Mouse (Mus musculus) liver, adult 2 months (tissue): ENCODE measurements around the gene Vsig8.

Experiments
- CTCF ChIP-seq: fragments of 200-500 bp; IDR thresholded peaks from 2 replicates; pipeline ENCODE4 v1.5.1; 2011; ENCODE audit warnings: low read depth, low read length, control low read depth
- POLR2A ChIP-seq: fragments of 200-500 bp; IDR thresholded peaks from 2 replicates; pipeline ENCODE4 v1.6.1; 2011; ENCODE audit warnings: low read length, control low read depth; ENCODE audit not compliant: insufficient read depth; ENCODE audit errors: extremely low read depth

DNA sequence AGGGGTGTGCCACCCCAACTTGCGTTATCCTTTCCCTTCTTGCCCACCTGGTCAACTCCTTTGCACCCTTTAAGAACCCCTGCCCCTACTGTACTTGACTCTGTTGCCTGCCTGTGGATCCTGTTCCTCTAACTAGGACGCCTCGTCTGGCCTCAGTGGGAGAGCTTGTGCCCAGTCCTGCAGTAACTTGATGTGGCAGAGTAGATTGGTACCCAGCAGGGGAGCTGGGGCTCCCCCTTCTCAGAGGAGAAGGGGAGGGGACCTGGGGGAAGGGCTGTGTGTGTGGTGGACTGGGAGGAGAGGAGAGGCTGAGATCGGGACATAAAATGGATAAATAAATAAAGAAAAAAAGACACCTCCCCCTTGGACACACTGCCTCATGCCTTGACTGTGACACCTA is 29.3 kb downstream of the Vsig8 start:
- no peak for TF ChIP-seq CTCF
- no peak for TF ChIP-seq POLR2A
